Mouse (Mus musculus): Measurements from ENCODE around the gene Otor. TPM values are rescaled to one million over a fixed set of nuclear protein-coding genes. Genes with fewer than 3 reads are reported as not detected.

The Otor gene
- 0.12 TPM in 1 of 2 replicates, not detected in the other for polyA plus RNA-seq (2015; fragmentation: Nextera tagmentation; extraction: Ambion mirVana)

DNA sequence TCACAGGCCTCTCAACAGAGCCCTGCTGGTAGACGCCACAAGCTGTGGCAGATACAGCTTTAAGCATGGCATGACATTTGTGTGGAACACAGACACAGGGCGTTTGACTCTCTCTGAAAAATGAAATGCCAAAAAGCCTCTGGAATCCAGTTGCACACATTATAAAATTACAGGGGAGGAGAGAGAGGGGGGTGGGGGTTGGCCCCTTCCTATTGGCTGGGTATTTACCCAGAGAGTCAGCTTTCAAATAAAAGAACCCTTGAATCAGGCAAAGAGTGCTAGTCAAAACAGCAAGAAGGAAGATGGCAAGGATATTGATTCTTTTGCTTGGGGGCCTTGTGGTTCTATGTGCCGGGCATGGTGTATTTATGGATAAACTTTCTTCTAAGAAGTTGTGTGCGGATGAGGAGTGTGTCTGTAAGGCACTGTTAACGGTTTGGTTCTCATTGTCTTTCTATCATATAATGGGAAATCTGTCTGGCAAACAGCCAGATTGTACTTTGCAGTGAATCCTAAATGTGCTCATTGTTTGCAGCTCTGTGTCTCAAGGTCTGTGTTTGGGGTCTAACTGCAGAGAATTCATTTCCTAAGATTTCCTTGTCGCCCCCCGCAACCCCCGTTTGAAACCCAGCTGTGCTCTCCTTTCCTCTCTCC, at the start of gene Otor:
TSS of gene Otor (plus strand) at position 276 of the 654 bp plus-strand sequence.
- ATAC-seq = no peak
- Histone ChIP-seq H3K27me3 (replicated peaks; ENCODE audit: control insufficient read depth, insufficient read depth, low read length) (no peaks in the 10 kb centered on the region), H3K36me3 (ENCODE audit: control insufficient read depth, insufficient read depth) (no peaks in the 10 kb centered on the region), H3K4me2 (replicated peaks; ENCODE audit: low read depth) (no peak within 1 kb of the TSS), H3K27ac (ENCODE audit: low read depth, low read length) (no peak within 1 kb of the TSS), H3K9me3 (ENCODE audit: control insufficient read depth) (no peaks in the 10 kb centered on the region), H3K4me3 (ENCODE audit: low read depth, low read length) (no peak within 1 kb of the TSS), H3K9ac (ENCODE audit: low read depth, low read length) (no peak within 1 kb of the TSS), H3K4me1 (replicated peaks; ENCODE audit: control insufficient read depth, insufficient read depth, low read length) (no peaks in the 10 kb centered on the region)
- no peak for TF ChIP-seq CTCF (IDR thresholded peaks at IDR 0.05; ENCODE audit: low read depth)
- WGBS = 63% methylated on average over 8 of the region's 8 CpGs

DNA sequence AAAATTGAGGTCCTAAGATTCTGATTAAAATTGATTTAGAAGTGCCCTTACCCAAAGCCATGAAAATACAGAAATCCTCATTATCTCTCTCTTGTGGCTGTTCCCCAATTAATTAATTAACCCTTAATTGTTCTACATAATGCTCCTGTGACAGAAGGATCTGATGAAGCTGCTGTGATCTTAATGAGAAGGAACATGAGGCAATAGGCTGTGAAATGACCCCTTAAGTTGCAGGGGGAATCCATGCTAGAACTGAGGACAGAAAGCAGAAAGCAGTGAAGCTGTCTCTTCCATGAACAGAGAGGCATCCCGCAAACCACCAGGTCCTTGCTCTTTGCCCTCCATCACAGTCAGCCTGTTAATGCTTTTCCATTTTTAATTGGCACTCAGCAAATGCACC, 47.0 kb upstream of the Otor start:
- ATAC-seq = no peak
- no peak for TF ChIP-seq CTCF (IDR thresholded peaks at IDR 0.05; ENCODE audit: low read depth)
- no peaks in the 10 kb centered on the region for H3K4me1 ChIP-seq (replicated peaks; ENCODE audit: control insufficient read depth, insufficient read depth, low read length)
- H3K4me3 ChIP-seq (ENCODE audit: low read depth, low read length) = no peak overlapping the region
- H3K27ac ChIP-seq (ENCODE audit: low read depth, low read length) = no peak overlapping the region
- no peaks in the 10 kb centered on the region for H3K27me3 ChIP-seq (replicated peaks; ENCODE audit: control insufficient read depth, insufficient read depth, low read length)
- no peaks in the 10 kb centered on the region for H3K9me3 ChIP-seq (ENCODE audit: control insufficient read depth)
- no peaks in the 10 kb centered on the region for H3K36me3 ChIP-seq (ENCODE audit: control insufficient read depth, insufficient read depth)
- H3K9ac ChIP-seq (ENCODE audit: low read depth, low read length) = no peak overlapping the region
- H3K4me2 ChIP-seq (replicated peaks; ENCODE audit: low read depth) = no peak overlapping the region
- WGBS = 88% methylated on average over 1 of the region's 1 CpGs

DNA sequence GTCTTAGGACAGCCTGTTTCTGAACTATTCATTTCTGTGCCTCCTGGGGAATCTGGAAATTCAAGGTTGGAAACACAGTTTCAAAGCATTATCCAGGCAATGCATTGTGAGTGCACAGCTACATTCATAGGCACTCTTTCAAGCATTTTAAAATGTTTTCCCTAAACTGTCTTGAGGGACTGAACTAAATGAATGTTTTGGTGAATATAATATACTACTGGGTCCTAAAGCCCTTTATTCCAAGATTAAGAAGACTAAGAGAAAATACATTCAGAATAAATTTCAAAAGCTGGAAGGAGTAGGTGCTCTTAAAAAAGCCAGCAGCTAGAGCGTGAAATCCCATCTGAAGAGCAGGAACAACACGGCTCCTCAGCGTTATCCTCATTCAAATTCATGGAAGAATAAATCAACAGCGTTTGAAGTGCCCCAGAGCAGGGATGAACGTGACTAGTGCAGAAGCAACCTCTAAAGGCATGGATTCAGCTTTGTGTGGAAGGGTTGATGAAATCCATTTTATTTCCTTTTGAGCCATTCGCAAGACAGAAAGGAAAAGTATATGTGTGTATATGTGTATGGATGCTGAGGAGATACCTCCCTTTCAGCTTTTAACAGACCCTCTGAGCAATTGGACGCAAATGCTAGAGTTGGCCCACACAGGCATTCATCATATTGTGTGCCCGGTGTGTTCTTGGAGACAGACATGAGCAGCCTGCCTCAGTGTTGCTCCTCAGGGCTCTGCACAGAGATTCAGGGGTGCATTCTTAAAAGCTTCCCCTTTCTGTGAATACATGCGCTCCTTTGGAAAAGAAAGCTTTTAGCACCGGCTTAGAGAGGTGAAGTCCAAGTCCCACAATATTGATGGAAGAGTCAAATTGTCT, 45.7 kb upstream of the Otor start:
- Histone ChIP-seq H3K27me3 (replicated peaks; ENCODE audit: control insufficient read depth, insufficient read depth, low read length) (no peaks in the 10 kb centered on the region), H3K36me3 (ENCODE audit: control insufficient read depth, insufficient read depth) (no peaks in the 10 kb centered on the region), H3K4me2 (replicated peaks; ENCODE audit: low read depth) (no peak overlapping the region), H3K9ac (ENCODE audit: low read depth, low read length) (no peak overlapping the region), H3K4me3 (ENCODE audit: low read depth, low read length) (no peak overlapping the region), H3K4me1 (replicated peaks; ENCODE audit: control insufficient read depth, insufficient read depth, low read length) (no peaks in the 10 kb centered on the region), H3K9me3 (ENCODE audit: control insufficient read depth) (no peaks in the 10 kb centered on the region), H3K27ac (ENCODE audit: low read depth, low read length) (no peak overlapping the region)
- TF ChIP-seq CTCF (IDR thresholded peaks at IDR 0.05; ENCODE audit: low read depth) = no peak
- WGBS = 69% methylated on average over 10 of the region's 10 CpGs
- ATAC-seq = no peak

DNA sequence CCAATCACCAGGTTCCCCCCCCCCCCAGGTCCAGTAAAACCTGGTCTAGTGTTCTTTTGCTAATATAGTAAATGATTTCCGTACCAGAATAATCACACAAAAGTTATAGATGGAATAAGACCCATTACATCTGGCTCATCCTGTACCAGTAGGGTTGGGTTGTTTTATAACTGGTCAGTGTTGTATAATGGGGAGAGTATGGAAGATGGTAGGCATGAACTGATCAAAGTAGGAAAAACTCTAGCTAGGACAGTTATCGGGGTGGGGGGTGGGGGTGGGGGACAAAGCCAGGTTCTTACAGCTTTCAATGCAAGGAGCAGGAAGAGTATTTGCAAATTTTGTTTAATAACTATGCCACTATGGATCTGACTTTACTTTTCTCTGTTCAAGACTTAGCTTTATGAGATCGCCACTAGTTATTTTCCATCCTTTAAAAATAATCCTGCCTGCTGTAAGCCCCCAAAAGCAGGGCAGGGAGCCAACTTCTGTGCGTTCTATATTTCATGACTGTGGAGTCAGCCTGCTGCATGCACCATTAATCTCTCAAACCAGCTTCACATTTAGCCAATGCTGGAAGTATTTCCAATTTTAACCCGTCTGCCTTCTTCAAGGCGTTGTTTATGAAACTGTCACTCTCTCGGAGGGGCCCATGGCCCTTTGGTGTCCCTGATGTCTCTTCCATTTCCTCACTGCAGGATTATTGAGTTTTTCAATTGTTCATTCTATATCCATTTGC, 43.8 kb upstream of the Otor start:
- Histone ChIP-seq H3K9ac (ENCODE audit: low read depth, low read length) (no peak overlapping the region), H3K27ac (ENCODE audit: low read depth, low read length) (no peak overlapping the region), H3K27me3 (replicated peaks; ENCODE audit: control insufficient read depth, insufficient read depth, low read length) (no peaks in the 10 kb centered on the region), H3K4me3 (ENCODE audit: low read depth, low read length) (no peak overlapping the region), H3K4me1 (replicated peaks; ENCODE audit: control insufficient read depth, insufficient read depth, low read length) (no peaks in the 10 kb centered on the region), H3K36me3 (ENCODE audit: control insufficient read depth, insufficient read depth) (no peaks in the 10 kb centered on the region), H3K4me2 (replicated peaks; ENCODE audit: low read depth) (no peak overlapping the region; the same call in 1 of the 2 replicates), H3K9me3 (ENCODE audit: control insufficient read depth) (no peaks in the 10 kb centered on the region)
- WGBS = 62% methylated on average over 7 of the region's 7 CpGs
- no peak for TF ChIP-seq CTCF (IDR thresholded peaks at IDR 0.05; ENCODE audit: low read depth)
- ATAC-seq = no peak

DNA sequence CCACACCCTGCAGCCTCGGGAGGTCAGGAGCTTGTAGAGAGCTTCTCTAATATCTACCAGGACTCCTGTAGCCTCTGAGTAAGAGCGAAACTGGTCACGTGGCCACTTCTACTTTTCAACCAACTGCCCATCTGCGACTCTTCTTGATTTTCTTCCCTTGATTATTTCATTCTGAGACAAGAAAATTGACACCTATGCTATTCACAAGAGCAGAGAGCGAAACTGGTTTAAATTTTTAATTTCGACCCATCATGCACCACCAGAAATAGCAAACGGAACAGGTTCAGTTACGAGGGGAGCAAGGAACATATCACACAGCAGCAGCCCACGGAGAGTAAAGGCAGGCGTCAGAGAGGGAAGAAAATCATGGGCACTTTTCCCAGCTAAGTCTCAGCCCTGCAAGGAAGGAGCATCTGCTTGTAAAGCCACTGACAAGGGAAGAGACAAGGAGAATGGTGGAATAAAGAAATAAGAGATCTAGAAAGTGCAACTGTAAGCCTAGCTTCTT, 43.1 kb upstream of the Otor start:
- Histone ChIP-seq H3K27me3 (replicated peaks; ENCODE audit: control insufficient read depth, insufficient read depth, low read length) (no peaks in the 10 kb centered on the region), H3K4me2 (replicated peaks; ENCODE audit: low read depth) (peak overlapping the region; percentile 9; the same call in 1 of the 2 replicates), H3K4me3 (ENCODE audit: low read depth, low read length) (no peak overlapping the region), H3K36me3 (ENCODE audit: control insufficient read depth, insufficient read depth) (no peaks in the 10 kb centered on the region), H3K9ac (ENCODE audit: low read depth, low read length) (no peak overlapping the region), H3K27ac (ENCODE audit: low read depth, low read length) (no peak overlapping the region), H3K4me1 (replicated peaks; ENCODE audit: control insufficient read depth, insufficient read depth, low read length) (no peaks in the 10 kb centered on the region), H3K9me3 (ENCODE audit: control insufficient read depth) (no peaks in the 10 kb centered on the region)
- 70% methylated on average over 10 of the region's 10 CpGs for WGBS
- no peak for ATAC-seq
- TF ChIP-seq CTCF (IDR thresholded peaks at IDR 0.05; ENCODE audit: low read depth) = no peak

DNA sequence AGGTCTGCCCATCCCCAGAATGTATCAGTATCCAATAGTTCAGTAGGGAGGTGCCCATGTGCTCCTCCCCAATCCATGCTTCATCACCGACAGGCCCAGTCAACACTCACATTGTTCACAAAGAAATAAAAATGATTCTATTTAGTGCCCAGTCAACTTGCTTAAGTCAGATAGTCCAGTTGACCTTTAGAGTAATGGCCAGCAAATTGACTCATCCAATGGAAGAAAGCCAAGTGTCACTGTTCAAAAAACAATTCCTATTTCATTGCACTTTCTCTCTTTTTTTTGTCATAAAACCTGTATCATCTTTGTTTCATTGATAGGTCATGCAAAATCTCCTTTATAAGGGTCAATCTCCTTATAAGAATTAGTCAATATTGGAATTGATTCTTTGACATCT, 36.7 kb upstream of the Otor start:
- H3K9me3 ChIP-seq (ENCODE audit: control insufficient read depth) = no peaks in the 10 kb centered on the region
- TF ChIP-seq CTCF (IDR thresholded peaks at IDR 0.05; ENCODE audit: low read depth) = no peak
- H3K36me3 ChIP-seq (ENCODE audit: control insufficient read depth, insufficient read depth) = no peaks in the 10 kb centered on the region
- no peak overlapping the region for H3K9ac ChIP-seq (ENCODE audit: low read depth, low read length)
- 89% methylated on average over 1 of the region's 1 CpGs for whole genome bisulfite sequencing
- no peak overlapping the region for H3K4me2 ChIP-seq (replicated peaks; ENCODE audit: low read depth)
- no peak for ATAC-seq
- no peak overlapping the region for H3K4me3 ChIP-seq (ENCODE audit: low read depth, low read length)
- H3K27ac ChIP-seq (ENCODE audit: low read depth, low read length) = no peak overlapping the region
- no peaks in the 10 kb centered on the region for H3K27me3 ChIP-seq (replicated peaks; ENCODE audit: control insufficient read depth, insufficient read depth, low read length)
- no peaks in the 10 kb centered on the region for H3K4me1 ChIP-seq (replicated peaks; ENCODE audit: control insufficient read depth, insufficient read depth, low read length)
